Mouse (Mus musculus): ENCODE measurements around the gene Cdc123.

DNA sequence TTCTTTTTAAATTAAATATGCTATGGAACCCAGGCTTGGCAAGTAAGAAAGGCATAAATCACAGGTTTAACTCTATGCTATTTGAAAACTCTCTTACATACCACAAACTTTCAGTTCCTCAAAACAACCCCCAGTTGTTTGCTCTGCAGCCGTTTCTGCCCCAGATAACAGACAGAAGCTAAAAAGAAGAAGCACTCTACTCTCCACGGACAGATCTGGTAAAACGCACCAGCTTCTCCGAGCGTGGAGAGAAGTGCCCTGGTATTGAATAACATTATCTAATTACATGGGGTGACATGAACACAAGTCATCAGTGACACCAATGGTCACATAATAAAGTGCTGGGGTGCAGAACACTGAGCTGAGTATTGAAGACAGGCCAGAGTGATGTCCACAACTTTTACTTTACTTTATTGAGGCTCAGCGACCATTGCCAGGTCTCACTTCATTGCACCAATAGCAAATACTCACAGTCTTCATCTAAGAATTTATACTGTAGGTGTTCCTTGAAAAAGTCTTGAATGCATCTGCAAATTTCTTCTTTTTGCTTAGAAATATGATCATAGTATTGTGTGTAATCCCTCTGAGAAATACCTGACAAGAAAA lies 40.4 kb downstream of the Cdc123 start:
- TF ChIP-seq CTCF (IDR thresholded peaks at IDR 0.05; ENCODE audit: borderline replicate concordance, insufficient read depth, low read depth, low read length) (no peak), POLR2A (IDR thresholded peaks at IDR 0.05; ENCODE audit: borderline replicate concordance, insufficient read depth, low read length) (no peak)
